Mouse (Mus musculus): Measurements from ENCODE around the gene Nfkbia. TPM values are rescaled to one million over a fixed set of nuclear protein-coding genes. Genes with fewer than 3 reads are reported as not detected.
A peak's percentile ranks its signal among the peaks of the same experiment; 100 is the strongest.

Nfkbia gene
- total RNA-seq (2021) = 10 to 100 TPM; 28.1 to 42.5 TPM
- long read RNA-seq, experiment 1, transcript Nfkbia-201 (6 exons, 1,578 nt) = major isoform, 24 of 25 reads
- long read RNA-seq, experiment 1, partial matches to known transcripts = 1 of 25 reads
- long read RNA-seq, experiment 1, other reads (novel, unspliced or antisense) = 0 of 25 reads
- long read RNA-seq, experiment 2, transcript Nfkbia-201 (6 exons, 1,578 nt) = major isoform, 19 of 24 reads
- long read RNA-seq, experiment 2, partial matches to known transcripts = 5 of 24 reads
- long read RNA-seq, experiment 2, other reads (novel, unspliced or antisense) = 0 of 24 reads

DNA sequence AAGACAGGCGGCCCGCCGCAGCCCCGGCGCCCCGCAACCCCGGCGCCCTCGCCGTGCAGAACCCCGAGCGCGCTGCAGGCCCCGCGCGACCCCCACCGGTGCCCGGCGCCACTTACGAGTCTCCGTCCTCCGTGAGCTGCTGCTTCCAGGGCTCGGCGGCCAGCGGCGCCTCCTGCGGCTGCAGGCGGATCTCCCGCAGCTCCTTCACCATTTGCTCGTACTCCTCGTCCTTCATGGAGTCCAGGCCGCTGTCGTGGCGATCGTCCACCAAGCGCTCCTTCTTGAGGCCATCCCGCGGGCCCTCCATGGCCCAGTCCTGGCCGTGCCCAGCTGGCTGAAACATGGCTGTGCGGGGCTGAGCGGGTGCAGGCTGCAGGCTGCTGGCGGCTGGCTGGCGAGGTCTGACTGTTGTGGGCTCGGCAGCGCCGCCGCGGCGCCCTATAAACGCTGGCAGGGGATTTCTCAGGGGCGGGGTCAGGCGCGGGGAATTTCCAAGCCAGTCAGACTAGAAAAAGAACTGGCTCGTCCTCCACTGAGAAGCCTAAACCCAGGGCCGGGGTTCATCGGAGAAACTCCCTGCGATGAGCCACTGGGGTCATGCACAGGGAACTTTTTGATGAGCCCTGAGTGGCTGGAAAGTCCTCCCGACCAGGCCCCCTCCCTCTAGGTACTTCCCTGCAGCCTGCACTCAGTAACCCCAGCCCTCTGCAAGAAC is at the start of gene Nfkbia:
Nfkbia (minus strand) TSS at position 464 of the 715 bp plus-strand sequence.
- peak; percentile 86 to 87 for DNase-seq (ENCODE audit: low spot score in 2 of 2)
- H3K27ac ChIP-seq = peak within 1 kb of the TSS; percentile 100
- peak; percentile 59 for TF ChIP-seq CTCF (conservative IDR thresholded peaks at IDR 0.05)
- peak within 1 kb of the TSS; percentile 99 for H3K4me3 ChIP-seq

DNA sequence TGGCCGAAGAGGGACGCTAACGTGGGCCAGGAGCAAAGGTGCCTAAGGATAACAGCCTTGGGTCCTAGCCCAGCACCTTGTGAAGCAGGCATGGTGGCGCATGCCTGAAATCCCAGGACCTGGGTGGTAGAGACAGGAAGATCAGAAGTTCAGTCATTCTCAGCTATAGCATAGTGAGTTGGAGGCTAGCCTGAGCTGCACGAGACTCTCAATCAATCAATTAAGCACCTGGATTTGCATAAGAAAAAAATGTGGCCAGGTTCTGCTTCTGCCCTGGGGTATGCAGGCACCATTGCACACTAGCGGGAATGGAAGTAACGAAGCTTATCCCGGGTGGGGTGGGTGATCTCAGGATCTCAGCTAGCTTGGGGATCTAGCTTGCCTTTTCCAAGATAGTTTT is 46.7 kb upstream of the Nfkbia start:
- TF ChIP-seq CTCF (conservative IDR thresholded peaks at IDR 0.05) = no peak
- Histone ChIP-seq H3K27ac (no peak overlapping the region), H3K4me3 (no peak overlapping the region)
- no peak for DNase-seq (ENCODE audit: low spot score in 2 of 2)

- H3K27ac ChIP-seq = no peak overlapping the region
- no peak for DNase-seq (ENCODE audit: low spot score in 2 of 2)
- no peak for TF ChIP-seq CTCF (conservative IDR thresholded peaks at IDR 0.05)
- no peak overlapping the region for H3K4me3 ChIP-seq
Observed at GRCm38 (mm10) chr12:55538328-55538971, 46.0 kb upstream of the Nfkbia start.

DNA sequence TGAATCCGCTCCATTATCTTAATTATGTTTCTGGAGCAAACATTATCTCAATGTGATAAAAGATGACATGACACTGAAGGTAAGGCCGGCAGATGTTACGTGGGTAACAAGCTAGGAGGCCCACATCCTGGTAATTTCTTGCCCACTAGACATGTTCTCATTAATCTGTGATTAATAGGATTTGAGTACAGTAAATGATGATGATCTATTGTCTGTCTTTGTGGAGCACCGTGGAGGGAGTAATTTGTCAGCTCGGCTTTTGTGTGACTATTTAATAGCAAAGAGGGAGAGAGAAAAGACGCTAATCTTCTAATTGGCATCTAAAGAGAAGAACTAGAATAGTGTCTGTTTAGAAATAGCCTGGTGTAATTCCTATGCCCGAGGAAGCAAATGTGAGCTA is 45.3 kb upstream of the Nfkbia start:
- Histone ChIP-seq H3K27ac (no peak overlapping the region), H3K4me3 (no peak overlapping the region)
- no peak for DNase-seq (ENCODE audit: low spot score in 2 of 2)
- no peak for TF ChIP-seq CTCF (conservative IDR thresholded peaks at IDR 0.05)

- H3K4me3 ChIP-seq = no peak overlapping the region
- no peak for TF ChIP-seq CTCF (conservative IDR thresholded peaks at IDR 0.05)
- H3K27ac ChIP-seq = no peak overlapping the region
- DNase-seq (ENCODE audit: low spot score in 2 of 2) = peak; percentile 7 to 29
Observed at GRCm38 (mm10) chr12:55536537-55537135, 44.2 kb upstream of the Nfkbia start.

GRCm38 (mm10) chr12:55526983-55527752 is 34.7 kb upstream of the Nfkbia start:
- DNase-seq (ENCODE audit: low spot score in 2 of 2) = no peak

DNA sequence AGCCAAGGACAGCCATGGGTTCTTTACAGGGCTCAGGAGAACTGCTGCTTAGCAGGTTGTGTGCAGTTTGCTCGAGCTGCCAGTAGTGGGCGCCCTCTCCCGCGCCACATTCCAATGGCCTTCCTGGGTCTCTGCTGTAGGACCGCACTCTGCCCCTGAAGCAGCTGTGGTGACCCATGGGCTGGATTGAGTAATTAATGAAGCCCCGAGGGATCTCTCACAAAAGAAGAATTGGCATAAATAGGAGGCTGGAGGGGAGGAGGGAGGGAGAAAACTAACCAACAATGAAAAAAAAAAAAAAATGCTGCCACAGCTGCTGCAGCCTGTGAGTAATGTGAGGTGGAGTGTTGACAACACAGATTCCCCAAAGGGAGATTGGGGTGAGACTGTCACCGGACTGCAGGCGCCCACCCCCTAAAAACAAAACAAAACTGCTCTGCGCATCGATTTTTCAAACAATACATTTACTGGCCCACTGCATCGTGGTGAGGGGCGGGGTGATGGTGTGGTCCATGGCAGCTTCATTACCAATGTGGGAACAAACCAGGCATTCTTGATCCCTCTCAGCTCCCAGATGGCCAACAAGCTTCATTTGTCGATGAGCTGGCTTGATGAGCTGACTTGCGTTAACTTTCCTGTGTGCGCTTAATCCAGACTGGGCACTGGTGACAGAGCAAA is 25.8 kb upstream of the Nfkbia start:
- no peak overlapping the region for H3K27ac ChIP-seq
- DNase-seq (ENCODE audit: low spot score in 2 of 2) = peak in 1 of 2 experiments; percentile 60
- no peak overlapping the region; the same call in 1 of the 2 replicates for H3K4me3 ChIP-seq
- TF ChIP-seq CTCF (conservative IDR thresholded peaks at IDR 0.05) = peak; percentile 89

More at GRCm38 (mm10) chr12:55526983-55527752, 34.7 kb upstream of the Nfkbia start:
- Histone ChIP-seq H3K27ac (0 out of 2 replicates have a peak overlapping the region, but pooled peaks have one; percentile 5), H3K4me3 (peak overlapping the region; percentile 1; the same call in 1 of the 2 replicates)
- TF ChIP-seq CTCF (conservative IDR thresholded peaks at IDR 0.05) = peak; percentile 9; the same call in 1 of the 2 replicates

GRCm38 (mm10) chr12:55508817-55509216 is 16.4 kb upstream of the Nfkbia start:
- TF ChIP-seq CTCF (conservative IDR thresholded peaks at IDR 0.05) = no peak
- Histone ChIP-seq H3K4me3 (no peak overlapping the region), H3K27ac (no peak overlapping the region)
- DNase-seq (ENCODE audit: low spot score in 2 of 2) = no peak

- Histone ChIP-seq H3K27ac (no peak overlapping the region), H3K4me3 (no peak overlapping the region)
- no peak for TF ChIP-seq CTCF (conservative IDR thresholded peaks at IDR 0.05)
- DNase-seq (ENCODE audit: low spot score in 2 of 2) = no peak
Observed at GRCm38 (mm10) chr12:55507332-55507935, 15.0 kb upstream of the Nfkbia start.

- TF ChIP-seq CTCF (conservative IDR thresholded peaks at IDR 0.05) = peak; percentile 90
- no peak overlapping the region for H3K27ac ChIP-seq
- peak in 1 of 2 experiments; percentile 67 for DNase-seq (ENCODE audit: low spot score in 2 of 2)
- no peak overlapping the region for H3K4me3 ChIP-seq
Observed at GRCm38 (mm10) chr12:55506029-55506330, 13.5 kb upstream of the Nfkbia start.

- Histone ChIP-seq H3K4me3 (no peak overlapping the region), H3K27ac (no peak overlapping the region)
- no peak for DNase-seq (ENCODE audit: low spot score in 2 of 2)
- TF ChIP-seq CTCF (conservative IDR thresholded peaks at IDR 0.05) = no peak
Observed at GRCm38 (mm10) chr12:55505314-55506028, 13.0 kb upstream of the Nfkbia start.
